ENCODE assay signal across 16 mouse cellular contexts in genomic region chrX:36972951-36973471, GRCm38 (mm10). TPM values are rescaled to one million over a fixed set of nuclear protein-coding genes. Genes with fewer than 3 reads are reported as not detected.
DNase-seq lines count a peak whose midpoint lies in the region; ATAC-seq and TF ChIP-seq lines count a peak whose summit lies in the region.
"Had no signal": no experiment of that assay in that cellular context is flagged by ENCODE, and none has a peak within 500 bp of the region (broad histone marks: within the 10 kb centered on the region; RNA-seq: fewer than 3 reads in every experiment).

No protein-coding gene starts in this region.

- H3K36me3 ChIP-seq in heart, adult 2 months (ENCODE audit: control insufficient read depth, insufficient read depth, low read length): no peaks in the 10 kb centered on the region; the same call in 1 of the 2 replicates
- H3K36me3 ChIP-seq in heart, postnatal 0 days (replicated peaks; ENCODE audit: control insufficient read depth, insufficient read depth, low read length): no peaks in the 10 kb centered on the region
- H3K36me3 ChIP-seq in midbrain, embryonic 13.5 days: no peaks in the 10 kb centered on the region; the same call in 1 of the 2 replicates
- H3K36me3 ChIP-seq: hindbrain, embryonic 13.5 days; intestine, embryonic 15.5 days; midbrain, embryonic 15.5 days had no signal

- H3K9me3 ChIP-seq in heart, postnatal 0 days (replicated peaks; ENCODE audit: control insufficient read depth, low read length): no peaks in the 10 kb centered on the region
- H3K9me3 ChIP-seq in midbrain, embryonic 13.5 days: no peaks in the 10 kb centered on the region
- H3K9me3 ChIP-seq: hindbrain, embryonic 13.5 days; intestine, embryonic 15.5 days; limb, embryonic 12.5 days; midbrain, embryonic 15.5 days had no signal

- H3K4me2 ChIP-seq in heart, postnatal 0 days (ENCODE audit: low read depth, low read length): no peak overlapping the region
- no peak overlapping the region for H3K4me2 ChIP-seq in midbrain, embryonic 13.5 days (replicated peaks)
- H3K4me2 ChIP-seq: hindbrain, embryonic 13.5 days; intestine, embryonic 15.5 days; limb, embryonic 12.5 days; midbrain, embryonic 15.5 days had no signal

- H3K79me2 ChIP-seq in heart, adult 2 months (replicated peaks; ENCODE audit: control insufficient read depth, insufficient read depth, low read length): no peaks in the 10 kb centered on the region

- no peak overlapping the region for H3K9ac ChIP-seq in heart, adult 2 months (ENCODE audit: low read depth, low read length)
- no peak overlapping the region for H3K9ac ChIP-seq in heart, postnatal 0 days (replicated peaks; ENCODE audit: low read depth, low read length)
- H3K9ac ChIP-seq in midbrain, embryonic 13.5 days (replicated peaks): no peak overlapping the region
- H3K9ac ChIP-seq: hindbrain, embryonic 13.5 days; intestine, embryonic 15.5 days; limb, embryonic 12.5 days; midbrain, embryonic 15.5 days had no signal

- 43% methylated on average over 5 of the region's 5 CpGs for WGBS in heart, adult 2 months
- whole genome bisulfite sequencing in heart, postnatal 0 days: 38% methylated on average over 5 of the region's 5 CpGs
- 81% methylated on average over 5 of the region's 5 CpGs for WGBS in midbrain, embryonic 13.5 days

- no peak for TF ChIP-seq EP300 in heart, adult 2 months (IDR thresholded peaks at IDR 0.05; ENCODE audit: insufficient read depth, low read depth, low read length)
- TF ChIP-seq EP300 in heart, postnatal 0 days (IDR thresholded peaks at IDR 0.05; ENCODE audit: low read depth): 0 out of 2 replicates have a peak, but pooled peaks have one; percentile 47

- intact Hi-C loops in heart, adult 2 months (cut with DNase I): loop anchor here (5.0 kb wide), 1 partner anchor 49 kb away; no protein-coding TSS in a partner anchor

- H3K4me1 ChIP-seq in heart, adult 2 months (ENCODE audit: control insufficient read depth, insufficient read depth, low read length): peaks cover 4% of the 10 kb centered on the region
- H3K4me1 ChIP-seq in heart, postnatal 0 days (ENCODE audit: control insufficient read depth, insufficient read depth): peaks cover 6% of the 10 kb centered on the region; the same call in 1 of the 2 replicates
- no peaks in the 10 kb centered on the region for H3K4me1 ChIP-seq in midbrain, embryonic 13.5 days (replicated peaks)
- H3K4me1 ChIP-seq: hindbrain, embryonic 13.5 days; intestine, embryonic 15.5 days; limb, embryonic 12.5 days; midbrain, embryonic 15.5 days had no signal

- no peaks in the 10 kb centered on the region for H3K27me3 ChIP-seq in heart, adult 2 months (ENCODE audit: control insufficient read depth, insufficient read depth, low read length)
- H3K27me3 ChIP-seq in heart, postnatal 0 days (ENCODE audit: control insufficient read depth, insufficient read depth, low read length): no peaks in the 10 kb centered on the region
- no peaks in the 10 kb centered on the region for H3K27me3 ChIP-seq in midbrain, embryonic 13.5 days
- H3K27me3 ChIP-seq: hindbrain, embryonic 13.5 days; intestine, embryonic 15.5 days; limb, embryonic 12.5 days; midbrain, embryonic 15.5 days had no signal

- H3K4me3 ChIP-seq in heart, adult 2 months: no peak overlapping the region
- no peak overlapping the region for H3K4me3 ChIP-seq in heart, postnatal 0 days (ENCODE audit: low read depth, low read length)
- H3K4me3 ChIP-seq in midbrain, embryonic 13.5 days (replicated peaks): no peak overlapping the region
- H3K4me3 ChIP-seq: hindbrain, embryonic 13.5 days; intestine, embryonic 15.5 days; limb, embryonic 12.5 days; midbrain, embryonic 15.5 days had no signal

- H3K27ac ChIP-seq in heart, adult 2 months: peak overlapping the region; percentile 33
- peak overlapping the region; percentile 83 for H3K27ac ChIP-seq in heart, postnatal 0 days (ENCODE audit: low read depth)
- H3K27ac ChIP-seq in midbrain, embryonic 13.5 days: no peak overlapping the region
- H3K27ac ChIP-seq: hindbrain, embryonic 13.5 days; intestine, embryonic 15.5 days; limb, embryonic 12.5 days; midbrain, embryonic 15.5 days had no signal

- ATAC-seq in heart, postnatal 0 days (ENCODE audit: insufficient read depth, low read depth): peak; percentile 89
- ATAC-seq in midbrain, embryonic 13.5 days: no peak
- ATAC-seq: intestine, embryonic 15.5 days; midbrain, embryonic 15.5 days had no signal

- no peak for TF ChIP-seq POLR2A in heart, adult 2 months (IDR thresholded peaks at IDR 0.05; ENCODE audit: insufficient read depth, low read depth, low read length)

- no peak for TF ChIP-seq CTCF in heart, adult 2 months (IDR thresholded peaks at IDR 0.05)
- no peak for TF ChIP-seq CTCF in heart, postnatal 0 days (IDR thresholded peaks at IDR 0.05; ENCODE audit: low read depth)

- DNase-seq in adrenal gland, postnatal 10 days: peak; percentile 4
- no peak for DNase-seq in adrenal gland, postnatal 36 days
- DNase-seq in heart, adult 2 months: no peak
- DNase-seq in heart, adult 8-10 months (ENCODE audit: low spot score): no peak
- DNase-seq in NIH3T3 (ENCODE audit: low read depth): peak; percentile 56
- peak; percentile 73 for DNase-seq in heart, postnatal 0 days (ENCODE audit: low spot score)
- DNase-seq in embryo, embryonic 10.5 days (ENCODE audit: low spot score): no peak
- DNase-seq: B cell, adult 2 months; embryo, embryonic 11 days; lung, adult 2 months; thymus, postnatal 4 days had no signal

RNA-seq across cellular contexts. Expression of gene Sept6, which starts 18.6 kb away (rescaled TPM):
- total RNA-seq in adrenal gland, postnatal 10 days (2021): 10 to 100 TPM; 15.8 to 22.4 TPM
- total RNA-seq in adrenal gland, postnatal 36 days (2021): 10 to 100 TPM; 20.7 to 24.4 TPM
- 1 to 10 TPM; 5.5 to 6.9 TPM for total RNA-seq in heart, adult 2 months (2021)
- 3.8 and 4.0 TPM in 2 replicates for polyA plus RNA-seq in heart, adult 2 months (2012; rRNA removed)
- 1 to 10 TPM; 2.4 to 6.1 (median 3.7) TPM for total RNA-seq in heart, adult 8-10 months (2022)
- total RNA-seq in heart, postnatal 0 days (2014; rRNA removed; ENCODE audit: low replicate concordance): 53.1 and 73.5 TPM in 2 replicates
- 22.1 and 22.3 TPM in 2 replicates for polyA plus RNA-seq in heart, postnatal 0 days (2015; fragmentation: Nextera tagmentation; extraction: Ambion mirVana)
- polyA plus RNA-seq in midbrain, embryonic 13.5 days (2015; fragmentation: Nextera tagmentation; extraction: Ambion mirVana): 67.0 and 68.5 TPM in 2 replicates

Comparison
In these comparisons a context has a peak if more than half of its experiments do, and no peak if none do; other contexts are left out.
1. DNase-seq: peak in adrenal gland, postnatal 10 days (single experiment), NIH3T3 (single experiment) and heart, postnatal 0 days (single experiment); none in adrenal gland, postnatal 36 days (0 of 2), heart, adult 2 months (0 of 2), heart, adult 8-10 months (single experiment) and embryo, embryonic 10.5 days (single experiment).